Mouse (Mus musculus): ENCODE measurements around the gene Ccl4.

The Ccl4 gene

DNA sequence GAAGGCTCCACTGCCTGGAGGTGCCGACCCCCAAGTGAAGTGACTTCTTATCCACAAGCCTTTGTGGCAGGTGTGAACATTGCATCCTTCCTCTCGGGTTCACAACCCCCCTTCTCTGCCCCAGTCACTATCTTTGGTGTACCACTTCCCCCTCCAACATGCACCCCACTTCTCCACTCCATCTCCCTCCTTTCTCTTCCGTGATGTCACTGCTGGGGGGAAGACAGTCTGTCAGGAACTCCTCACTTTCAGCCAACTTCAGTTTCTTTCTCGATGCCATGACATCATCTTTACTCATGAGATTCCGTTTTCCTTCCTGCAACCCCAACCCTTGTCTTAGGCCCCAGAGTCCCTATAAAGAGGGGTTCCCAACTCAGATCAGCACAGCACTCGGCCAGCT, at the start of gene Ccl4:
Gene Ccl4, plus strand, starts transcription at position 381 of the 400 bp plus-strand sequence.
- no peak for DNase-seq

DNA sequence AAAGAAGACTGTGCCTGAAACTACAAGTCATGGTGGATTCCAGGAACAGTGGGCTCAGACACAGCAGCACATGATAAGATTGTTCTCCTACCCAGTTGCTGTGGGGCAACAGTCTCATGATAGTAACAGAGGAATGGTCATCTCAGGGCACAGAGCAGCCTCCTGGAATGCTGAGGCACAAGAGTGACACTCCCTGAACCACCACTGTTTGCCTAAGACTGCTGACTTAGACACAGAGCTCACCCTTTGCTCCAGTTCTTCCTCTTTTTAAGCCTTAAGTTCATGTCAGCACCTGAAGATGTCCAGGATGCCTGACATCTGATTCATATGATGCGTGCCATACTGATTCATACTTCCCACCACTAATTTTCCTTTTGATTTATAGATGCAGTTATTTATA, 45.8 kb upstream of the Ccl4 start:
- DNase-seq, result no peak

DNA sequence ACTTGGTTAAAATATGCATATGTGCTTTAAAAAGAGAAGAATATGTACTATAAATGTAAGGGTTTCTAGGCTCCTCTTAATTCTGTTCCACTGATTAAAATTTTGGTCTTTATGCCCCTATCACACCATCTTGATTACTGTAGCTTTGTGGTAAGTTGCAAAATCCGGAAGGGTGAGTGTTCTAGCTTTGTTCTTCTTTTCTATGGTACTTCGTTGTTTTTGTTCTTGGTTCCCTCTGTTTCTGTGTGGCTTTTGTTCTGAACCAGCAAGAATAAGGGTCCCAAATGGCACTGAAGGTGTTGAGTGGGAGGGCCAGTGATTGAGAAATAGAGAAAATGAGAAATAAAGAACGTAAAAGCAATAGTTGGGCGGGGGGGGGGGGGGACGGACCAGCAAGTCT, 44.1 kb upstream of the Ccl4 start:
- no peak for DNase-seq

- DNase-seq, result no peak
Measured at GRCm38 (mm10) chr11:83619037-83619436, 43.3 kb upstream of the Ccl4 start.

DNA sequence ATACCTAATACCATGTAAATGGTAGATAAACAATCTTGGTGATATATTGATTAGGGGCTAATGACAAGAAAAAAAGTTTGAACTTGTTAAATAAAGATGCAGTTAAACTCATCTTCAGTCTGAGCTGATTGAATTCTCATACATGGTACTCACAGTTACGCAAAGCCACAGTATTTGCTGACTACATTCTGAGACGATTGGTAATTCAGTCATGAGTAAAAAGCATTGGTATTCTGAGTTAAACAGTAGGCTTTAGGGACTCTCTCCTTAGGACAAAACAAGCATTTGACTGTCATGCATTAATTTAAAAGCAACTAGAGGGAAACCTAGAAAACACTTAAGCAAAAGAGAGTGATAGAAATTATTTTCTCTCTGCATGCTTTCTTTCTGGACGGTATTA, 38.8 kb upstream of the Ccl4 start:
- DNase-seq, result no peak

DNA sequence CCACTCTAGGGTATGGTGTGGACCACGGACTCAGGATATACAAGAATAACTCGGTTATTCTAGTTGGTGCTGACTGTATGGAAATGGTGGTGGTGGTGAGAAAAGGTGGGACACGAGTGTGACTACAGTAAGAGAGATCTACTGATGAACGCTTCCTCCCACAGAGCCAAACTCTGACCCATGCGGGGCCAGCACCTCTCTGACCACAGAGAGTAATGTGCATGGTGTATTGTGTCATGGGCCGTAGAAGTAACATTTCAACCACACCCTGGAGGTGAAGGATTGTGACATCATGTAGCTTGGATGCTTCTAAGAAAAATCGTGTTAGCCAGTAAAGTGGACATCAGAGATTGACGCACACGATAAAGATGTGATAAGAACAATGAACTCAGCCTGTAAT, 33.6 kb upstream of the Ccl4 start:
- no peak for DNase-seq

GRCm38 (mm10) chr11:83630630-83631029, 31.8 kb upstream of the Ccl4 start:
- no peak for DNase-seq

- no peak for DNase-seq
Measured at GRCm38 (mm10) chr11:83631065-83631464, 31.3 kb upstream of the Ccl4 start.

GRCm38 (mm10) chr11:83632744-83633143, 29.6 kb upstream of the Ccl4 start:
- no peak for DNase-seq

DNA sequence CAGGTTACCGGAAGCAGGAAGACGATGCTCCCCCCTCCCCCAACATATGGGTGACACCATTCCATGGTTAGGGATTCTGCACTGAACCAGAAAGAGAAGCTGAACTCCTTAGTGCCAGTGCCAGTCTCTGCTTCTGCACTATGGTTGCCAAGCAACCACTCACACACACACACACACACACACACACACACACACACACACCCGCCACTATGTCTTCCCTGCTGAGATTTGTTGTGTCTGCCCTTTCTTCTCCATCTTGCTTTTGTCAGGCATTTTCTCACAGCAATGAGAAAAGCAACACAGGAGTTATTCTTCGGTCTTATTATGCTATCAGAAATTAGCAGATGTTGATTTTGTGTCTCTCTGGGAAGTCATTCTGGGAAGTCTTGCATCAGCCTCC, 28.0 kb upstream of the Ccl4 start:
- DNase-seq, result no peak

GRCm38 (mm10) chr11:83634898-83635297, 27.5 kb upstream of the Ccl4 start:
- DNase-seq, result no peak

GRCm38 (mm10) chr11:83636742-83637235, 25.6 kb upstream of the Ccl4 start:
- no peak for DNase-seq

DNA sequence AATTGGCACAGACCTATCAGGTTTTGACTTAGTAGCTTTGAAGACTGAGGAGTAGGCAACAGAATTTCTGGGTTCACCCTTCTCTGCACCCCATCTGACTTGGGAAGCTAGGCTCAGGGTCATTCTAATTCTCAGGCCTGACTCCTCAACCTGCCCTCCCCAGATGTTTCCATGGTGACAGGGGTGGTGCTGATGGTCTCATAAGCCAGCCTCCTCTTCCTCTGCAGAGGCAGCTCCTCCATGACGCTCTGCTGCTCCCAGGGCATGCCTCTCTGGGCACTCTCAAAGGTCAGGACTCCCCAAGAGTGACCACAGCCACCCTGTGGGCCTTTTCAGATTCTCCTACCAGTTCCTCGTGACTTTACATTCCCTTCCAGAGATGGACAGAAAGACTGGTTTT, 23.4 kb upstream of the Ccl4 start:
- DNase-seq, result no peak

DNA sequence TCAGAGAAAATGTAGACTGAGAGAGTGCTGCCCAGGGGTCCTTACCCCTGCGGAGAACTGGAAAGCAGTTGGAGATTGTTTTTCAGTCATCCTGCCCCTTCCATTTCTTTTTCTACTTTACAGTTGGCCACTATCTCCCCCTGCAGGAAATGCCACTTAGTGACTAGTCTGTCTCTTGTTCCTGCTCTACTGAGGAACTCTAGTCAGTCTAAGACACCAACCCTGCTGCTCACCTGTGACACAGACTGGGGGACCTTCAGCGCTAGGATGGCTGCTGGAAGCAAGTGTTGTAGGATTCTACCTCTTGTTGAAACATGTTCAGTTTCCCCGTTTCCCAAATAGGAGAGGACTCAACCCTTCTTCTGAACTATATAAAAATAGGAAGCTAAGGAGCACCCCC, 22.9 kb upstream of the Ccl4 start:
- no peak for DNase-seq

- DNase-seq, result no peak
Measured at GRCm38 (mm10) chr11:83640141-83640540, 22.2 kb upstream of the Ccl4 start.

DNA sequence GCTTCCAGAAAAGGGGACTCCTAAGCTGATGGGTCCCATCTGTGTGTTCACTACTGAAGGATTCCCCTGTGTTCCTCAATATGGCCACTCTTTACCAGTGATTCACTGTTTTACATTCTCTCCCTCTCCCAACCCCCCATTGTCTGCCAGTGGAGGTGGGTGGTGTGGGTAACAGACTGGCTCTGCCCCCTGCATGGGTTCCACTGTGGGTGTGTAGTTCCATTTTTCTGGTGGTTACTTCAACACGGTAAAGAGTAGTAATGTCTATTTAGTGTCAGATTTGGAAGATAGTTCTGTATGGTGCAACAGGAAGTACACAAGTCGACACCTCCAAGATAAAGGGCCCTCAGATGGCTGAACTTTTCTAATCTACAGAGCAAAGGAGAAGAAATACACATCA, 21.2 kb upstream of the Ccl4 start:
- no peak for DNase-seq

GRCm38 (mm10) chr11:83645521-83645920, 16.9 kb upstream of the Ccl4 start, which contains the start of gene Rpl9-ps1:
TSS of gene Rpl9-ps1 (minus strand) at chr11:83645621.
- DNase-seq, result no peak

DNA sequence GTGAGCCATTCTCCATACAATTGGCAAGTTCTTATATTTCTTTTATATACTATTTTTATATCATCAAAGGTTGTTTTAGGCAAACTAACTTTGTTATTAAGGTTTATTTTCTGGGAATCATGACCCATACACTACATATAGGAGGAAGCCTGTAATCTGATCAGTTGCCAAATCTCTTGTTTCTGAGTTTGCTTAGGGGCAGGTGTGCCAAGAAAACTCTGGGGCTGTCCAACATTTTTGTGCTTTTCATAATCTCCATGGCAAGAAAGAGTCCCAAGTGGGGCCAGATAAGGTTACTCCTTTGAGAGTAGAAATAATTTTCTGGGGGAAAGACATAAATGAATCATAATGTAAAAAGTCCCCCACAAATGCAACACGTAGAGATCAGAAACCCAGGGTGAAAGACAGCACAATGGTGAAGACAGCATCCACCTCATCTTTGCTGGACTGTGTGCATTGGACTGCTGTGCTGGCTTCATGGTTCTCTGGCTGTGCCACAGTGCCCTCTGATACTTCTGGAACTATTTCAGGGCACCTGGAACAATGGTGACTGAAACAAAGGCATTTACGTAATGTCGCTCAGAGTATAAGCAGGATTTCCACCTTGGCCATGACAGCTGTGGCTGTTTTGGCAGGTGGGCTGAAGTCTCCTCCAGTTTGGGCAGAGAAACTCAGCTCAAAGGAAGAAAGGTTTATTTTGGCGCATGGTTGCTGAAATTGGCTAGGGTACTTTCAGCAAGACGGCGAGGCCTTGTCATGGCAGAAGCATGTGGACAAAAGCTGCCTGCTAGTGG, 15.8 kb upstream of the Ccl4 start:
- no peak for DNase-seq

DNA sequence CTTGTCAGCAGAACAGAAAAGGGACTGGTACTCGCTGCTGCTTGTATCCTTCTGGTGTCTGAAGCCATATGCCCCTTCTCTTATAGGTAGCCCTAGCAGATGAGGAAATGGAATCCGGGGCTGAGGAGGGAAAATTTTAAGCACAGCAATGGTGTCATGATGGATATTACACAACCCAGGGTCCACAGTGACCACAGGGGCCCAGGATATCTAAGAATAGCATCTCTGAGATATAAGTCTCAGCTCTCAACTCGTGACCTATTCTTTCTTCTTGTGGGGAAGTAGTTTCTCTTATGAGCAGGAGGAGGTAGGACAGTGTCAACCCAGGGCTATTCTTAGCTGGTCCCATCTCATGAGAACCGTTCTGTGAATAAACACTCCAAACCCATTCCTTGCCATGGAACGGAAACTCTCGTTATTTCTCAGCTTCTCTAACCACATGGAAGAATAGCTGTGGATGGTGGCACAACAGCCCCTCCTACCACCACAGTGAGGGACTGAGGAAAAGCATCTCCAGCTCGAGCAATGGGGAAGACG, 13.0 kb upstream of the Ccl4 start, which contains the start of gene Ccl3:
Gene Ccl3, minus strand, starts transcription at position 51 of the 537 bp plus-strand sequence.
- DNase-seq, result no peak

- no peak for DNase-seq
Measured at GRCm38 (mm10) chr11:83654606-83655005, 7.8 kb upstream of the Ccl4 start.

- no peak for DNase-seq
Measured at GRCm38 (mm10) chr11:83657508-83657907, 4.9 kb upstream of the Ccl4 start.

DNA sequence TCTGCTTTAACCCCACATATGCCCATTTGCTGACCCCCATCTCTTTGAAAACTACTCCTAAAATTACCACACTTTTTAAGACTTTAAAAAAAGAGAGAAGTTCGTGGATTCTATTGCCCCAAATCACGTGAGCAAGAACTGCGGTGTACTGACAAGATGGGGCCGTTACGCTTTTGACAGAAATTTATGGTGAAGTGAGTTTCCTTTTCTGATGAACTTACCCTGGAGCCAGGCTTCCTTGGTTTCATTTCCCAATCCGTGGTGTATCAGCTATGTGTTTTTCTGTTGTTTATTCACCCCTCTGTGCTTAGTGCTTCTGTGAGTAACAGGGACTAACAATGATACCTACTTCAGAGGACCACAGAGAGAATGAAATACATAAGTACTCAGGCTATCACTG, 3.6 kb upstream of the Ccl4 start:
- no peak for DNase-seq

GRCm38 (mm10) chr11:83663532-83663931, 1.1 kb downstream of the Ccl4 start:
- DNase-seq, result no peak

DNA sequence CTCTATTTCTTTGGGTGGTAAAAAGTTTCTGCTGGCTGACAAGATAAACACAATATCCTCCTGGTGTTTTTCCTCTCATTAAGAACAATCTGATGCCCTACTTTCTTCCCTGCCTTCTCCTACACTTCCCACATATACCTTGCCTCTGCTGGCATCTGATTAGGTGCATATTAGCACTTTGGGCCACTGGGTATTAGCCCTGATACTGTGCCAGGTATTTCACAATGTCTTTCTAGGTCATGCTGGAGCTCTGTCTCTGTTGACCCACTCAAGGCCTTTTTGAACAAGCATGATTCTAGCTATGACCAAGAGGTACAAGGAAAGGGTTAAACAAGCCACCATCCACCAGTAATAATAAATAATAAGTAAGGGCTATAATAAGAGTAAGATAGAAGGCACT, 9.4 kb downstream of the Ccl4 start:
- no peak for DNase-seq

DNA sequence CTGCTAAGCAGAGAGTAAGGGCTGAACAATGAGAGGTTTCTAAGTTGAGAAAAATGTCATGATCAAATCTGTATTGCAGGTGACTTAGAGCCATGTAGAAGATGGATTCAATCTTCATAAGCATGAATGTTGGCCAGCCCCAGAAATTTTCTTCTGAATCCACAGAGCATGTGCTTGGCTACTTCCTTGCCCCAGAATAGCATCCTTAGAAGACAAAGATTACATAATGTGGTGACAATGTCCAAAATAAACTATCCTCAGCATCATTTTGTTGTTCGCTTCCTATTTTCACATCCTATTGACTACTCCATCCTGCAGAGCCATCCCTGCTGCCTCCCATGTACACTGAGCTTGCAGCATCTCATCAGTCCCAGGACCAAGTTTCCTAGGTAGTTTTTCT, 13.3 kb downstream of the Ccl4 start:
- no peak for DNase-seq

Measured in cerebellum, adult 18-20 months (tissue).